Mouse (Mus musculus) midbrain, embryonic 12.5 days (tissue): ENCODE results near the gene Lgr5. TPM values are rescaled to one million over a fixed set of nuclear protein-coding genes. Genes with fewer than 3 reads are reported as not detected.

ENCODE experiments used
- ATAC-seq: fragments of 200-750 bp; cut with Nextera tagmentation; 2 replicates; pipeline ENCODE4 v1.8.0; 2017; ENCODE audit warnings: low read depth, moderate TSS enrichment, moderate library complexity; ENCODE audit not compliant: low FRiP score
- H3K27ac ChIP-seq: fragments of 300-500 bp; sonication (generic); replicated peaks from 2 replicates; pipeline ENCODE4 v1.5.1; 2016; ENCODE audit warnings: mild to moderate bottlenecking
- H3K27me3 ChIP-seq: fragments of 300-500 bp; sonication (generic); 2 replicates; pipeline ENCODE4 v1.6.1; 2016; ENCODE audit warnings: mild to moderate bottlenecking
- H3K36me3 ChIP-seq: fragments of 300-500 bp; sonication (generic); 2 replicates; pipeline ENCODE4 v1.6.1; 2016
- H3K4me1 ChIP-seq: fragments of 300-500 bp; sonication (generic); 2 replicates; pipeline ENCODE4 v1.6.1; 2016
- H3K4me2 ChIP-seq: fragments of 300-500 bp; sonication (generic); replicated peaks from 2 replicates; pipeline ENCODE4 v1.6.1; 2016; ENCODE audit warnings: mild to moderate bottlenecking, moderate library complexity
- H3K4me3 ChIP-seq: fragments of 300-500 bp; sonication (generic); 2 replicates; pipeline ENCODE4 v1.5.1; 2016; ENCODE audit warnings: mild to moderate bottlenecking
- H3K9ac ChIP-seq: fragments of 300-500 bp; sonication (generic); replicated peaks from 2 replicates; pipeline ENCODE4 v1.6.1; 2016; ENCODE audit warnings: mild to moderate bottlenecking, moderate library complexity
- H3K9me3 ChIP-seq: fragments of 300-500 bp; sonication (generic); 2 replicates; pipeline ENCODE4 v1.6.1; 2016; ENCODE audit warnings: mild to moderate bottlenecking
- WGBS: fragments of 180-500 bp; shearing (Covaris S2); methylation state at CpG from one replicate; pipeline ENCODE4 v1.1.7; 2016; 5-methylcytosine and 5-hydroxymethylcytosine counted together
- polyA plus RNA-seq: library from polyadenylated mRNA; unstranded; fragments of >200 nt; fragmentation: Nextera tagmentation; extraction: Ambion mirVana; gene quantifications from 2 replicates; pipeline ENCODE4 v1.2.1, GENCODE M21; 2016

Lgr5 gene
- polyA plus RNA-seq, 1 experiment from 2014 or later: 3.3 TPM

GRCm38 (mm10) chr10:115465778-115466177 is 121.8 kb downstream of the Lgr5 start:
- H3K27ac ChIP-seq: no peak overlapping the region
- H3K4me1 ChIP-seq: no peaks in the 10 kb centered on the region
- no peak overlapping the region for H3K4me2 ChIP-seq
- H3K4me3 ChIP-seq: no peak overlapping the region
- 84% methylated on average over 6 of the region's 6 CpGs for WGBS
- H3K9ac ChIP-seq: no peak overlapping the region
- H3K9me3 ChIP-seq: no peaks in the 10 kb centered on the region
- H3K27me3 ChIP-seq: no peaks in the 10 kb centered on the region
- no peak for ATAC-seq
- no peaks in the 10 kb centered on the region for H3K36me3 ChIP-seq

- H3K4me1 ChIP-seq: no peaks in the 10 kb centered on the region
- H3K9me3 ChIP-seq: no peaks in the 10 kb centered on the region
- no peaks in the 10 kb centered on the region for H3K27me3 ChIP-seq
- H3K27ac ChIP-seq: no peak overlapping the region
- H3K9ac ChIP-seq: no peak overlapping the region
- WGBS: 90% methylated on average over 7 of the region's 7 CpGs
- H3K4me3 ChIP-seq: no peak overlapping the region
- H3K4me2 ChIP-seq: no peak overlapping the region
- H3K36me3 ChIP-seq: no peaks in the 10 kb centered on the region
- no peak for ATAC-seq
Observed at GRCm38 (mm10) chr10:115465072-115465471, 122.5 kb downstream of the Lgr5 start.

DNA sequence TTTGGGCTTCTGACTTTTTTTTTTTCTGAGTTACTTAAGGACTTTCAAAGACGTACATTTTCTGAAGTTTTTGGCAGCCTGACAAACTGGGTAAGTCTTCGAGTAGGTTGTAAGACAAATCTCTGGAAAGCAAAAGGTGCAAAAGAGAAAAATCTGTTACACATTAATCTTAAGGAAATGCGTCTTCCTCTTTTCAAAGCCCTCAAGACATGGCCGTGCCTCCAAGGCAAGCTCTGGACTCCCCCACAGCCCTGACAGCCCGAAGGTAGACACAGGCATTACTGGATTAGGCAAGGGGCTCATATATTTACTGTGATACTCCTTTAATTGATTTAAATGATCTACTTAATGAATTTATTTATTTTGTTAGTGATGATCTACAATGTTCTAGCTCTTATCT is 124.9 kb downstream of the Lgr5 start:
- ATAC-seq: no peak
- 76% methylated on average over 5 of the region's 5 CpGs for WGBS
- Histone ChIP-seq H3K27me3 (no peaks in the 10 kb centered on the region), H3K9me3 (no peaks in the 10 kb centered on the region), H3K4me3 (no peak overlapping the region), H3K9ac (no peak overlapping the region), H3K27ac (no peak overlapping the region), H3K4me2 (no peak overlapping the region), H3K4me1 (no peaks in the 10 kb centered on the region), H3K36me3 (no peaks in the 10 kb centered on the region)

DNA sequence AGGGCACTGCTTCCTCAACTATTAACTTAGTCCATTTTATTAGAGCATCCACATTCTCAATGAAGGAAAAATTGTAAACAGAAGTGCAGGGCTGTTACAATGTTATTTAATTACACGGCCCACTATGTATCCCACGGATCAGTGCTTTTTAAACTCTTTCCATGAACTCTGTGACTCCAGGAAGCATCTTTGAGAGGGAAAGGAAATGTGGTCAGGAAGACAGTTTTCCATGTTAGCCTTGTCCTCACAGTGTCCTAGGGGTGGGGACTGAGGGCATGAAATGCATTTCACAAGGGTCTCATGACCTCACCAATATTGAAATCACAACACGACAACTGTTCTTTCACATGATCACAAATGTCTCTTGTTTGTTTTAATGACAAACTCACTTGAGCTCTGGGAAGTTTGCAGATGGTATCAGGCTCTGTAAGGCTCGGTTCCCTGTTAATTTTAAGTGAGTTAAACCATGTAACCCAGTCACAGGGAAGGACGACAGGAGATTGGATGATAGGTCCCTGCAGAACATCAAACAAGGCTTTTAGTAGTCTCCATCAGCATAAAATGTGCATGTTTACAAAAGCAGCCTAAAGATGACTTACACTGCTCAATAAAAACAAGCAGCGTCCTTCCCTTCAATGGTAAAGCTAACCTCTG is 130.1 kb downstream of the Lgr5 start:
- 83% methylated on average over 6 of the region's 6 CpGs for WGBS
- no peak overlapping the region for H3K9ac ChIP-seq
- no peak overlapping the region for H3K27ac ChIP-seq
- H3K36me3 ChIP-seq: no peaks in the 10 kb centered on the region
- H3K4me3 ChIP-seq: no peak overlapping the region
- H3K4me1 ChIP-seq: no peaks in the 10 kb centered on the region
- no peaks in the 10 kb centered on the region for H3K9me3 ChIP-seq
- no peaks in the 10 kb centered on the region for H3K27me3 ChIP-seq
- no peak overlapping the region for H3K4me2 ChIP-seq
- no peak for ATAC-seq

GRCm38 (mm10) chr10:115448614-115449013 is 139.0 kb downstream of the Lgr5 start:
- Histone ChIP-seq H3K4me3 (no peak overlapping the region), H3K27ac (no peak overlapping the region), H3K9ac (no peak overlapping the region), H3K4me2 (no peak overlapping the region), H3K27me3 (no peaks in the 10 kb centered on the region), H3K36me3 (no peaks in the 10 kb centered on the region), H3K9me3 (peaks cover 8% of the 10 kb centered on the region), H3K4me1 (no peaks in the 10 kb centered on the region)
- no peak for ATAC-seq
- 91% methylated on average over 13 of the region's 13 CpGs for WGBS

GRCm38 (mm10) chr10:115437286-115437685 is 150.3 kb downstream of the Lgr5 start:
- no peaks in the 10 kb centered on the region for H3K9me3 ChIP-seq
- no peak overlapping the region for H3K27ac ChIP-seq
- H3K36me3 ChIP-seq: peaks cover 18% of the 10 kb centered on the region
- no peak overlapping the region for H3K9ac ChIP-seq
- ATAC-seq: no peak
- WGBS: 91% methylated on average over 4 of the region's 4 CpGs
- H3K4me2 ChIP-seq: no peak overlapping the region
- no peaks in the 10 kb centered on the region for H3K4me1 ChIP-seq
- no peak overlapping the region for H3K4me3 ChIP-seq
- no peaks in the 10 kb centered on the region for H3K27me3 ChIP-seq

DNA sequence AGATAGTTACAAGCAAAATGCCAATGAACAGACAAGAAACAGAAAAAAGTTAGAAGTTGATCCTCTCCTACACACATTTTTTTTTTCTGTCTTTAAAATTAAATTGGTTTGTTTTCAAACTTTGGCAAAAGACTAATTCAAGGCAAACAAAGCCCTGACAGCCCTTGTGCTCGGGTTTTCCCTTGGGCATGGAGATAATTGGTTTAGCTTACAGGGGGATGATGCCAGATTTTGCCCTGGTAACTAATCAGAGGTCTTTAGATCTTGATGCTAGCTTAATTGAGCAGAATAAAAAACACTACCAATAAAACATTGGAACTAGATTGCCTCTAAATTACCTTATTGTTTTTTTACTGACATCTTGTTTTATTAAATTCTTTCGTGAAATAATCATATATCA is 162.2 kb downstream of the Lgr5 start:
- WGBS: 67% methylated on average over 2 of the region's 2 CpGs
- H3K9me3 ChIP-seq: no peaks in the 10 kb centered on the region
- H3K27ac ChIP-seq: no peak overlapping the region
- H3K4me3 ChIP-seq: no peak overlapping the region
- no peak overlapping the region for H3K9ac ChIP-seq
- H3K4me1 ChIP-seq: no peaks in the 10 kb centered on the region
- no peak overlapping the region for H3K4me2 ChIP-seq
- no peaks in the 10 kb centered on the region for H3K27me3 ChIP-seq
- ATAC-seq: no peak
- peaks cover 59% of the 10 kb centered on the region for H3K36me3 ChIP-seq

DNA sequence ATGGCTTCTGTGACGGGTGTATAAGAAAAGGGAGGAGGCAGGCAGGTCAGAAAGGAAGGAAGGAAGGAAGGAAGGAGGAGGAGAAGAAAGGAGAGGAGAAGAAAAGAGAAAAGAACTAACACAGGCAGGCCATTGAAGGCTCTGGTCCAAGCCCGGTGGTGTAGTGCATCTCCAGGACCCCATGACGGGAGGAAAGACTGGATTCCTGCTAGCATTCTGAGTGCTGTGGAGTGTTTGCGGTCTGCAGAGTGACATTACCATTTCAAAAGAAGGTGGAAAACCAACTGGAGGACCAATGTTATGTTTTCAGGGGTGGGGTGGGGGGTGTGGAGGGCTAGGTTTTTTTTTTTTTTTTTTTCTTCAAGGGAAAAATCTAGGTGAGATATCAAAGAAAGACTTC is 165.6 kb downstream of the Lgr5 start:
- no peak overlapping the region for H3K27ac ChIP-seq
- no peaks in the 10 kb centered on the region for H3K9me3 ChIP-seq
- no peaks in the 10 kb centered on the region for H3K27me3 ChIP-seq
- no peaks in the 10 kb centered on the region for H3K4me1 ChIP-seq
- no peak overlapping the region for H3K9ac ChIP-seq
- no peak overlapping the region for H3K4me2 ChIP-seq
- WGBS: 85% methylated on average over 4 of the region's 4 CpGs
- no peak for ATAC-seq
- no peak overlapping the region for H3K4me3 ChIP-seq
- peaks cover 55% of the 10 kb centered on the region for H3K36me3 ChIP-seq

DNA sequence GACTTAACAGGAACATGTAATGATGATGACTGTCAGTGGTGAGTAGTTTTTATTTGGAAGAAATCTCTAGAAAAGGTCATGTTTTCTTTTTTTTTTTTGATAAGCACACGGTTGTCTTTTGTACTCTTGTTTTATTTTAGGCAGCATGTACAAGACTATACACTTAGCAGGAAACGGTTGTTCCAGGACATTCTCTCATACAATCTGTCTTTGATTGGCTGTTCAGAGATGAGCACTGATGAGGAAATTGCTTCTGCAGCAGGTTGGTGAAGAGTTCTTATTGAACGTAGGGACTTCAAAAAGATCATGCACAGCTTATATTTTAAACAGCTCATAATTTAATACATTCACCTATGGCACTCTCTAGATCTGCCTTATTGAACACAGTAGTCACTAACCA is 173.5 kb downstream of the Lgr5 start:
- no peaks in the 10 kb centered on the region for H3K4me1 ChIP-seq
- 93% methylated on average over 3 of the region's 3 CpGs for WGBS
- H3K27ac ChIP-seq: no peak overlapping the region
- no peaks in the 10 kb centered on the region for H3K27me3 ChIP-seq
- no peak overlapping the region for H3K4me2 ChIP-seq
- H3K9me3 ChIP-seq: no peaks in the 10 kb centered on the region
- peaks cover 82% of the 10 kb centered on the region for H3K36me3 ChIP-seq
- no peak overlapping the region for H3K4me3 ChIP-seq
- no peak overlapping the region for H3K9ac ChIP-seq
- no peak for ATAC-seq

DNA sequence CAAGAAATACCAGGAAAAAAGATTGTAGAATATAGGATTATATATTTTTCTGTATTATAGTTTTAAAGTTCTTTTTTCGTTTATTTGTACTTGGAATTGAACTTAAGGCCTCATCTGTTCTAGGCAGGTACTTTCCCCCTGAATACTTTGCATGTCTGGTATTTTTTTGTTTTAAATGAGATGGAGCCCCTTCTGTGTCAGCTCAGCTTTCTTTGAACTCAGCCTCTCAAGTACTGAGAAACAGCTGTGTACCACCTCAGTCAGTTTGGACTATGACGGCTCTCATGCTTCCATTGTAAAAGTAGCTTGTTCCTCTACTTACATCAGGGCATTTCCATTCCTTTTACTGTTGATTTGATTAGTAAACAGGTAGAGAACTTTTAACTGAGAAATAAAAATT is 174.1 kb downstream of the Lgr5 start:
- no peak overlapping the region for H3K9ac ChIP-seq
- no peak overlapping the region for H3K4me3 ChIP-seq
- H3K27me3 ChIP-seq: no peaks in the 10 kb centered on the region
- no peak overlapping the region for H3K27ac ChIP-seq
- peaks cover 84% of the 10 kb centered on the region for H3K36me3 ChIP-seq
- no peaks in the 10 kb centered on the region for H3K9me3 ChIP-seq
- no peak overlapping the region for H3K4me2 ChIP-seq
- ATAC-seq: no peak
- 86% methylated on average over 2 of the region's 2 CpGs for WGBS
- no peaks in the 10 kb centered on the region for H3K4me1 ChIP-seq

- Histone ChIP-seq H3K9me3 (no peaks in the 10 kb centered on the region), H3K36me3 (peaks cover 66% of the 10 kb centered on the region), H3K9ac (no peak overlapping the region), H3K4me3 (no peak overlapping the region), H3K4me1 (no peaks in the 10 kb centered on the region), H3K4me2 (no peak overlapping the region), H3K27ac (no peak overlapping the region), H3K27me3 (no peaks in the 10 kb centered on the region)
- 73% methylated on average over 6 of the region's 6 CpGs for WGBS
- no peak for ATAC-seq
Observed at GRCm38 (mm10) chr10:115406393-115406792, 181.2 kb downstream of the Lgr5 start.
